Mouse (Mus musculus) MEL (cell line): Measurements from ENCODE around the gene Gm11060. TPM values are rescaled to one million over a fixed set of nuclear protein-coding genes. Genes with fewer than 3 reads are reported as not detected.

ENCODE experiments used
- DNase-seq: peaks from one replicate; pipeline ENCODE4 v3.0.0; 2011; ENCODE audit warnings: low read depth, low spot score
- H3K27ac ChIP-seq: 2 replicates; pipeline ENCODE4 v1.5.1; 2012; ENCODE audit warnings: low read depth, mild to moderate bottlenecking, control low read depth, low read length, moderate library complexity; ENCODE audit not compliant: control insufficient read depth
- H3K27me3 ChIP-seq, 2 experiments: fragments of 150-350 bp in 1 of 2; sonication (generic) in 1 of 2; 2 replicates each; pipeline ENCODE4 v1.6.1; 2012; ENCODE audit warnings: low read length in 2 of 2, mild to moderate bottlenecking in 2 of 2, improper control_type of control experiment in 1 of 2, moderate library complexity in 1 of 2; ENCODE audit not compliant: insufficient read depth in 2 of 2, control insufficient read depth in 1 of 2
- H3K36me3 ChIP-seq, 2 experiments: 2 replicates each; pipeline ENCODE4 v1.6.1; 2012 to 2014; ENCODE audit warnings: low read length in 2 of 2, improper control_type of control experiment in 1 of 2, inconsistent platforms in 1 of 2, mild to moderate bottlenecking in 1 of 2; ENCODE audit not compliant: insufficient read depth in 2 of 2, control insufficient read depth in 1 of 2
- H3K4me1 ChIP-seq, 2 experiments: fragments of 150-350 bp in 1 of 2; sonication (generic) in 1 of 2; 2 replicates each; pipeline ENCODE4 v1.6.1; 2012; ENCODE audit warnings: low read length in 2 of 2, improper control_type of control experiment in 1 of 2, mild to moderate bottlenecking in 1 of 2; ENCODE audit not compliant: insufficient read depth in 2 of 2, control insufficient read depth in 1 of 2
- H3K4me3 ChIP-seq, 2 experiments: fragments of 150-350 bp in 1 of 2; sonication (generic) in 1 of 2; 2 replicates each; pipeline ENCODE4 v1.5.1; 2012; ENCODE audit warnings: low read depth in 2 of 2, low read length in 2 of 2, mild to moderate bottlenecking in 2 of 2, moderate library complexity in 2 of 2, control low read depth in 1 of 2, improper control_type of control experiment in 1 of 2; ENCODE audit not compliant: control insufficient read depth in 1 of 2, insufficient read depth in 1 of 2
- H3K79me2 ChIP-seq: 2 replicates; pipeline ENCODE4 v1.6.1; 2012; ENCODE audit warnings: mild to moderate bottlenecking, low read length, moderate library complexity; ENCODE audit not compliant: control insufficient read depth, poor library complexity, insufficient read depth
- H3K9ac ChIP-seq: 2 replicates; pipeline ENCODE4 v1.6.1; 2012; ENCODE audit warnings: low read depth, mild to moderate bottlenecking, control low read depth, low read length, moderate library complexity; ENCODE audit not compliant: control insufficient read depth, poor library complexity, severe bottlenecking
- H3K9me3 ChIP-seq: fragments of 150-350 bp; sonication (generic); replicated peaks from 2 replicates; pipeline ENCODE4 v1.6.1; 2012; ENCODE audit warnings: mild to moderate bottlenecking, low read length, improper control_type of control experiment, moderate library complexity; ENCODE audit not compliant: insufficient read depth
- BHLHE40 ChIP-seq: IDR thresholded peaks from 2 replicates; pipeline ENCODE4 v1.6.1; 2012; ENCODE audit warnings: low read depth, mild to moderate bottlenecking, inconsistent platforms, low read length, improper control_type of control experiment, borderline replicate concordance
- CHD1 ChIP-seq: IDR thresholded peaks from 2 replicates; pipeline ENCODE4 v1.6.1; 2012; ENCODE audit warnings: low read depth, mild to moderate bottlenecking, inconsistent platforms, low read length, improper control_type of control experiment
- CHD2 ChIP-seq: IDR thresholded peaks from 2 replicates; pipeline ENCODE4 v1.6.1; 2011; ENCODE audit warnings: low read length, improper control_type of control experiment
- EP300 ChIP-seq, 2 experiments: IDR thresholded peaks; 2 replicates each; pipeline ENCODE4 v1.6.1; 2011; ENCODE audit warnings: improper control_type of control experiment in 2 of 2, low read length in 2 of 2, low read depth in 1 of 2, mild to moderate bottlenecking in 1 of 2
- GABPA ChIP-seq: IDR thresholded peaks from 2 replicates; pipeline ENCODE4 v1.6.1; 2012; ENCODE audit warnings: low read depth, mild to moderate bottlenecking, inconsistent platforms, low read length, improper control_type of control experiment, moderate library complexity
- GATA1 ChIP-seq: IDR thresholded peaks from 2 replicates; pipeline ENCODE4 v1.6.1; 2011; ENCODE audit warnings: low read depth, low read length, improper control_type of control experiment
- HCFC1 ChIP-seq: IDR thresholded peaks from 2 replicates; pipeline ENCODE4 v1.6.1; 2012; ENCODE audit warnings: low read depth, mild to moderate bottlenecking, inconsistent platforms, low read length, improper control_type of control experiment, moderate library complexity
- JUND ChIP-seq: IDR thresholded peaks from 2 replicates; pipeline ENCODE4 v1.6.1; 2011; ENCODE audit warnings: low read depth, mild to moderate bottlenecking, improper control_type of control experiment, low read length
- KAT2A ChIP-seq: conservative IDR thresholded peaks from 2 replicates; pipeline ENCODE4 v1.6.1; 2012; ENCODE audit warnings: low read depth, low read length, improper control_type of control experiment, inconsistent platforms
- MAFK ChIP-seq: IDR thresholded peaks from 2 replicates; pipeline ENCODE4 v1.6.1; 2011; ENCODE audit warnings: low read depth, mild to moderate bottlenecking, low read length, improper control_type of control experiment, borderline replicate concordance
- MEF2A ChIP-seq: IDR thresholded peaks from 2 replicates; pipeline ENCODE4 v1.6.1; 2014; ENCODE audit warnings: low read depth, mild to moderate bottlenecking, inconsistent platforms, low read length, improper control_type of control experiment; ENCODE audit not compliant: poor library complexity, insufficient replicate concordance, severe bottlenecking; ENCODE audit errors: extremely low read depth
- NELFE ChIP-seq: IDR thresholded peaks from 2 replicates; pipeline ENCODE4 v1.6.1; 2011; ENCODE audit warnings: low read depth, low read length, improper control_type of control experiment
- NRF1 ChIP-seq: IDR thresholded peaks from 2 replicates; pipeline ENCODE4 v1.6.1; 2014; ENCODE audit warnings: low read depth, mild to moderate bottlenecking, inconsistent platforms, low read length, improper control_type of control experiment, moderate library complexity; ENCODE audit not compliant: poor library complexity, insufficient read depth, severe bottlenecking
- POLR2AphosphoS5 ChIP-seq: IDR thresholded peaks from 2 replicates; pipeline ENCODE4 v1.6.1; 2012; ENCODE audit warnings: low read depth, borderline replicate concordance, mild to moderate bottlenecking, inconsistent platforms, low read length, moderate library complexity, mixed read lengths
- RAD21 ChIP-seq: IDR thresholded peaks from 2 replicates; pipeline ENCODE4 v1.6.1; 2011; ENCODE audit warnings: mild to moderate bottlenecking, low read depth, low read length, improper control_type of control experiment
- RCOR1 ChIP-seq: IDR thresholded peaks from 2 replicates; pipeline ENCODE4 v1.6.1; 2012; ENCODE audit warnings: low read depth, mild to moderate bottlenecking, inconsistent platforms, low read length, improper control_type of control experiment
- SMC3 ChIP-seq: IDR thresholded peaks from 2 replicates; pipeline ENCODE4 v1.6.1; 2011; ENCODE audit warnings: low read depth, low read length, improper control_type of control experiment
- TAL1 ChIP-seq: IDR thresholded peaks from 2 replicates; pipeline ENCODE4 v1.6.1; 2012; ENCODE audit warnings: mild to moderate bottlenecking, inconsistent platforms, low read length, moderate library complexity, mixed read lengths
- TCF12 ChIP-seq: IDR thresholded peaks from 2 replicates; pipeline ENCODE4 v1.6.1; 2014; ENCODE audit warnings: low read depth, mild to moderate bottlenecking, inconsistent platforms, low read length, improper control_type of control experiment, moderate library complexity
- UBTF ChIP-seq: IDR thresholded peaks from 2 replicates; pipeline ENCODE4 v1.6.1; 2012; ENCODE audit warnings: low read depth, mild to moderate bottlenecking, inconsistent platforms, low read length, improper control_type of control experiment, moderate library complexity, borderline replicate concordance; ENCODE audit not compliant: insufficient read depth
- USF1 ChIP-seq: IDR thresholded peaks from 2 replicates; pipeline ENCODE4 v1.6.1; 2014; ENCODE audit warnings: low read depth, mild to moderate bottlenecking, inconsistent platforms, low read length, improper control_type of control experiment, moderate library complexity
- USF2 ChIP-seq, 2 experiments: IDR thresholded peaks; 2 replicates each; pipeline ENCODE4 v1.6.1; 2011 to 2012; ENCODE audit warnings: improper control_type of control experiment in 2 of 2, low read length in 2 of 2, borderline replicate concordance in 1 of 2, inconsistent platforms in 1 of 2, low read depth in 1 of 2, mild to moderate bottlenecking in 1 of 2; ENCODE audit not compliant: insufficient read depth in 1 of 2
- ZKSCAN1 ChIP-seq: IDR thresholded peaks from 2 replicates; pipeline ENCODE4 v1.6.1; 2012; ENCODE audit warnings: low read depth, mild to moderate bottlenecking, inconsistent platforms, low read length, improper control_type of control experiment, moderate library complexity
- ZMIZ1 ChIP-seq: IDR thresholded peaks from 2 replicates; pipeline ENCODE4 v1.6.1; 2012; ENCODE audit warnings: low read depth, mild to moderate bottlenecking, inconsistent platforms, low read length, improper control_type of control experiment, moderate library complexity
- polyA plus RNA-seq, 2 experiments: library from polyadenylated mRNA; stranded (reverse) in 1 of 2; unstranded in 1 of 2; fragments of >175 nt in 1 of 2; fragments of >200 nt in 1 of 2; gene quantifications; 2 replicates each; pipeline versions ENCODE4 v1.2.1 to v1.2.4; 2012; ENCODE audit warnings: low replicate concordance in 2 of 2, low read depth in 1 of 2; ENCODE audit not compliant: insufficient read length in 2 of 2, insufficient read depth in 1 of 2, missing spikeins in 1 of 2
- total RNA-seq: library from RNA; depleted of rRNA; stranded (reverse); fragments of 300-350 nt; gene quantifications from 2 replicates; pipeline ENCODE4 v1.2.3, GENCODE M21; 2012

The Gm11060 gene
- total and polyA plus RNA-seq, 3 experiments: not detected

DNA sequence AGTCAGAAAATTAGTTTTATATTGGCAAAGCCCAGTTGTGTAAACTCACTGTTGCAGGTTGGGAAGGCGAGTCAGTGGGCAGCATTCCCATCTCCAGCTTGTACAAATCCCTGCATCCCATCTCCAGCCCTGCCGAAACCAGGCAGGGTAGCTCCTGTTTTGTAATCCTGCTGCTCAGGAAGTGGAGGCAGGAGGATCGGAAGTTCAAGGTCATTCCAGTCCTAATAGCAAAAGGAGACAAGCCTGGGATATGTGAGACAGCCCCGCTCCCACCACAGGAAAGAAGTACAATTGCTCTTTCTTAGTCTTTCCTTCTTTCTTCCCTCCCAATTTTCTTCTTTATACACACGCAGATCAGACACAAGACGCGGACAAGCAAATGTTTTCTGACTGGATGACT lies 8.7 kb downstream of the Gm11060 start:
- no peak for DNase-seq
- Histone ChIP-seq H3K27ac (no peak overlapping the region), H3K27me3 (0 out of 4 replicates have a peak, but pooled peaks cover 0 to 1% of the 10 kb centered on the region in 2 experiments), H3K4me3 (no peak overlapping the region), H3K36me3 (no peaks in the 10 kb centered on the region), H3K4me1 (no peaks in the 10 kb centered on the region), H3K9ac (no peak overlapping the region), H3K79me2 (no peaks in the 10 kb centered on the region), H3K9me3 (no peaks in the 10 kb centered on the region)
- TF ChIP-seq CHD2: no peak
- TF ChIP-seq ZKSCAN1: no peak
- TF ChIP-seq NELFE: no peak
- no peak for TF ChIP-seq RAD21
- no peak for TF ChIP-seq GATA1
- TF ChIP-seq TCF12: no peak
- no peak for TF ChIP-seq HCFC1
- no peak for TF ChIP-seq JUND
- TF ChIP-seq MAFK: no peak
- TF ChIP-seq KAT2A: no peak
- TF ChIP-seq ZMIZ1: no peak

DNA sequence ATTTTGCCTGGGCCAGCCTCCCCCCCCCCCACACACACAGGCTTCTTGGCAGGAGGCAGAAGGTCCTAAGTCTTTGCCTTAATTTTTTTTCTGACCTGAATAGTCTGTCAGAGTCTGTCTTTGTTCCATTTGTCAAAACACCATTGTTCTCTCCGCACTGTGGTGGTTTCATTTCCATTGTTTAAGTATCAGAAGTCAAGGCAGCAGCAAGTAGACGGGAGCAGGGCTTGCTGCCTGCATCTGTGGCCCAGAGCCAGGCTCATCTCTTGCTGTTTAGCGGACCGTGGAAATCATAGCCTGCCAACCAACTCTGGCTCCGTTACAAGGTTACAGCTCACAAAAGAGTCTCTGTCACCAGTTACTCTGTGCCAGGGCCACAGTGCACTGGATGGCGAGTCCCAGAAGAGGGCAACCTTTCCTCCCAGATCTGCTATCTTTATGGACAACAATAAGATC lies 16.9 kb downstream of the Gm11060 start:
- DNase-seq: no peak
- Histone ChIP-seq H3K27ac (no peak overlapping the region), H3K9me3 (no peaks in the 10 kb centered on the region), H3K4me3 (no peak overlapping the region), H3K79me2 (no peaks in the 10 kb centered on the region), H3K4me1 (no peaks in the 10 kb centered on the region), H3K27me3 (peaks cover 6 to 12% of the 10 kb centered on the region in 2 experiments), H3K36me3 (no peaks in the 10 kb centered on the region), H3K9ac (no peak overlapping the region)
- no peak for TF ChIP-seq NRF1
- no peak for TF ChIP-seq USF2 (IDR thresholded peaks at IDR 0.05; ENCODE audit: borderline replicate concordance in 1 of 2, insufficient read depth in 1 of 2, low read depth in 1 of 2, low read length in 2 of 2)
- no peak for TF ChIP-seq CHD1
- TF ChIP-seq ZKSCAN1: no peak
- TF ChIP-seq USF1: no peak
- no peak for TF ChIP-seq SMC3
- no peak for TF ChIP-seq EP300 (IDR thresholded peaks at IDR 0.05; ENCODE audit: low read depth in 1 of 2, low read length in 2 of 2)
- TF ChIP-seq MEF2A: no peak
- no peak for TF ChIP-seq GABPA
- no peak for TF ChIP-seq POLR2AphosphoS5
- no peak for TF ChIP-seq BHLHE40
- TF ChIP-seq TAL1: no peak
- TF ChIP-seq UBTF: no peak
- TF ChIP-seq RCOR1: no peak
